Mouse (Mus musculus) G1E (cell line): ENCODE measurements around the gene Adck2.

Experiments
- CTCF ChIP-seq: IDR thresholded peaks from 2 replicates; pipeline ENCODE4 v1.5.1; 2012; ENCODE audit warnings: low read depth, low read length, inconsistent platforms, mixed read lengths
- GATA1 ChIP-seq: IDR thresholded peaks from 2 replicates; pipeline ENCODE4 v1.6.1; 2012; ENCODE audit warnings: borderline replicate concordance, low read length, inconsistent platforms, mixed read lengths
- GATA2 ChIP-seq: IDR thresholded peaks from 2 replicates; pipeline ENCODE4 v1.6.1; 2012; ENCODE audit warnings: low read depth, low read length, inconsistent platforms, borderline replicate concordance
- POLR2AphosphoS5 ChIP-seq: IDR thresholded peaks from 2 replicates; pipeline ENCODE4 v1.6.1; 2012; ENCODE audit warnings: low read depth, low read length, inconsistent platforms; ENCODE audit not compliant: insufficient replicate concordance
- TAL1 ChIP-seq: conservative IDR thresholded peaks from 2 replicates; pipeline ENCODE4 v1.6.1; 2012; ENCODE audit warnings: low read depth, low read length, inconsistent platforms, mixed read lengths

GRCm38 (mm10) chr6:39574555-39574869 lies 839 bp downstream of the Adck2 start:
- TF ChIP-seq CTCF = no peak
- no peak for TF ChIP-seq GATA1
- TF ChIP-seq TAL1 = no peak
- TF ChIP-seq POLR2AphosphoS5 = no peak
- no peak for TF ChIP-seq GATA2
